Mouse (Mus musculus): ENCODE data around the gene Prg2.
A peak's percentile ranks its signal among the peaks of the same experiment; 100 is the strongest.

The Prg2 gene

GRCm38 (mm10) chr2:84980188-84980587 lies at the start of gene Prg2:
Gene Prg2 (plus strand): TSS chr2:84980461.
- no peak for DNase-seq (ENCODE audit: low spot score)

- no peak for DNase-seq (ENCODE audit: low spot score)
Measured at GRCm38 (mm10) chr2:84933992-84934648, 46.1 kb upstream of the Prg2 start.

- no peak for DNase-seq (ENCODE audit: low spot score)
Measured at GRCm38 (mm10) chr2:84934649-84935007, 45.6 kb upstream of the Prg2 start.

- DNase-seq (ENCODE audit: low spot score) = no peak
Measured at GRCm38 (mm10) chr2:84935065-84935464, 45.2 kb upstream of the Prg2 start.

GRCm38 (mm10) chr2:84936474-84937429 lies 43.5 kb upstream of the Prg2 start, which contains the start of gene Slc43a3:
Gene Slc43a3 (plus strand): TSS chr2:84936579.
- peak; percentile 67 for DNase-seq (ENCODE audit: low spot score)

- DNase-seq (ENCODE audit: low spot score) = no peak
Measured at GRCm38 (mm10) chr2:84937491-84938150, 42.6 kb upstream of the Prg2 start.

GRCm38 (mm10) chr2:84938249-84938946 lies 41.9 kb upstream of the Prg2 start:
- no peak for DNase-seq (ENCODE audit: low spot score)

GRCm38 (mm10) chr2:84939306-84939705 lies 41.0 kb upstream of the Prg2 start:
- DNase-seq (ENCODE audit: low spot score) = no peak

- DNase-seq (ENCODE audit: low spot score) = no peak
Measured at GRCm38 (mm10) chr2:84939711-84940110, 40.5 kb upstream of the Prg2 start.

- no peak for DNase-seq (ENCODE audit: low spot score)
Measured at GRCm38 (mm10) chr2:84941332-84941731, 38.9 kb upstream of the Prg2 start.

- DNase-seq (ENCODE audit: low spot score) = no peak
Measured at GRCm38 (mm10) chr2:84941795-84942194, 38.5 kb upstream of the Prg2 start.

GRCm38 (mm10) chr2:84947154-84947771 lies 33.0 kb upstream of the Prg2 start:
- no peak for DNase-seq (ENCODE audit: low spot score)

GRCm38 (mm10) chr2:84948252-84948651 lies 32.0 kb upstream of the Prg2 start:
- DNase-seq (ENCODE audit: low spot score) = no peak

GRCm38 (mm10) chr2:84948721-84949120 lies 31.5 kb upstream of the Prg2 start:
- no peak for DNase-seq (ENCODE audit: low spot score)

- no peak for DNase-seq (ENCODE audit: low spot score)
Measured at GRCm38 (mm10) chr2:84951027-84951426, 29.2 kb upstream of the Prg2 start.

- DNase-seq (ENCODE audit: low spot score) = no peak
Measured at GRCm38 (mm10) chr2:84952251-84952650, 28.0 kb upstream of the Prg2 start.

- no peak for DNase-seq (ENCODE audit: low spot score)
Measured at GRCm38 (mm10) chr2:84952693-84953092, 27.6 kb upstream of the Prg2 start.

- no peak for DNase-seq (ENCODE audit: low spot score)
Measured at GRCm38 (mm10) chr2:84955435-84955834, 24.8 kb upstream of the Prg2 start.

GRCm38 (mm10) chr2:84956274-84956673 lies 24.0 kb upstream of the Prg2 start:
- no peak for DNase-seq (ENCODE audit: low spot score)

GRCm38 (mm10) chr2:84958588-84959264 lies 21.5 kb upstream of the Prg2 start:
- DNase-seq (ENCODE audit: low spot score) = no peak

GRCm38 (mm10) chr2:84961300-84961699 lies 19.0 kb upstream of the Prg2 start:
- DNase-seq (ENCODE audit: low spot score) = no peak

Measured in testis, postnatal 14 days (tissue).